Mouse (Mus musculus) ES-Bruce4 (cell line): ENCODE results near the gene Gfod1.

ENCODE experiments used
- CTCF ChIP-seq: IDR thresholded peaks from one replicate; pipeline ENCODE4 v1.8.1; 2011; ENCODE audit warnings: low read depth, low read length
- POLR2A ChIP-seq: IDR thresholded peaks from one replicate; pipeline ENCODE4 v1.8.1; 2011; ENCODE audit warnings: low read length; ENCODE audit not compliant: insufficient read depth

GRCm38 (mm10) chr13:43299171-43299570 lies 4.8 kb downstream of the Gfod1 start:
- TF ChIP-seq POLR2A (no peak), CTCF (no peak)
